Mouse (Mus musculus) neural tube, embryonic 13.5 days (tissue): ENCODE measurements around the gene A3galt2. TPM values are rescaled to one million over a fixed set of nuclear protein-coding genes. Genes with fewer than 3 reads are reported as not detected.
A peak's percentile ranks its signal among the peaks of the same experiment; 100 is the strongest.

ENCODE experiments used
- ATAC-seq: fragments of 200-750 bp; cut with Nextera tagmentation; 2 replicates; pipeline ENCODE4 v1.8.0; 2017; ENCODE audit warnings: low read depth, mild to moderate bottlenecking, moderate TSS enrichment, moderate library complexity
- H3K27ac ChIP-seq: fragments of 300-500 bp; sonication (generic); replicated peaks from 2 replicates; pipeline ENCODE4 v1.5.1; 2015; ENCODE audit warnings: moderate library complexity, mild to moderate bottlenecking, inconsistent platforms
- H3K27me3 ChIP-seq: fragments of 300-500 bp; sonication (generic); 2 replicates; pipeline ENCODE4 v1.6.1; 2015; ENCODE audit warnings: mild to moderate bottlenecking, inconsistent platforms
- H3K36me3 ChIP-seq: fragments of 300-500 bp; sonication (generic); 2 replicates; pipeline ENCODE4 v1.6.1; 2015; ENCODE audit warnings: mild to moderate bottlenecking, inconsistent platforms
- H3K4me1 ChIP-seq: fragments of 300-500 bp; sonication (generic); replicated peaks from 2 replicates; pipeline ENCODE4 v1.6.1; 2015; ENCODE audit warnings: inconsistent platforms
- H3K4me2 ChIP-seq: fragments of 300-500 bp; sonication (generic); 2 replicates; pipeline ENCODE4 v1.6.1; 2015; ENCODE audit warnings: inconsistent platforms, mild to moderate bottlenecking, moderate library complexity
- H3K4me3 ChIP-seq: fragments of 300-500 bp; sonication (generic); 2 replicates; pipeline ENCODE4 v1.5.1; 2015; ENCODE audit warnings: mild to moderate bottlenecking, inconsistent platforms
- H3K9ac ChIP-seq: fragments of 300-500 bp; sonication (generic); 2 replicates; pipeline ENCODE4 v1.6.1; 2015; ENCODE audit warnings: moderate library complexity, mild to moderate bottlenecking, inconsistent platforms
- H3K9me3 ChIP-seq: fragments of 300-500 bp; sonication (generic); 2 replicates; pipeline ENCODE4 v1.6.1; 2016; ENCODE audit warnings: inconsistent platforms
- WGBS: fragments of 180-500 bp; shearing (Covaris S2); methylation state at CpG from one replicate; pipeline ENCODE4 v1.1.7; 2015; 5-methylcytosine and 5-hydroxymethylcytosine counted together
- polyA plus RNA-seq: library from polyadenylated mRNA; unstranded; fragments of >200 nt; fragmentation: Nextera tagmentation; extraction: Ambion mirVana; gene quantifications from 2 replicates; pipeline ENCODE4 v1.2.1, GENCODE M21; 2015

A3galt2 gene
- polyA plus RNA-seq, 1 experiment from 2014 or later: 0.46 TPM

GRCm38 (mm10) chr4:128729033-128729708 lies 26.0 kb upstream of the A3galt2 start:
- peak overlapping the region; percentile 98 for H3K27ac ChIP-seq
- no peaks in the 10 kb centered on the region for H3K9me3 ChIP-seq
- H3K4me3 ChIP-seq: peak overlapping the region; percentile 98
- no peaks in the 10 kb centered on the region for H3K27me3 ChIP-seq
- WGBS: 7% methylated on average over 15 of the region's 15 CpGs
- peaks cover 14% of the 10 kb centered on the region for H3K36me3 ChIP-seq
- H3K4me1 ChIP-seq: peaks cover 84% of the 10 kb centered on the region
- H3K4me2 ChIP-seq: peak overlapping the region; percentile 99
- ATAC-seq: 0 out of 2 replicates have a peak, but pooled peaks have one; percentile 5
- peak overlapping the region; percentile 100 for H3K9ac ChIP-seq

- Histone ChIP-seq H3K9ac (peak overlapping the region; percentile 100), H3K9me3 (no peaks in the 10 kb centered on the region), H3K4me3 (peak overlapping the region; percentile 98), H3K4me1 (peaks cover 85% of the 10 kb centered on the region), H3K4me2 (peak overlapping the region; percentile 99), H3K36me3 (peaks cover 14% of the 10 kb centered on the region), H3K27me3 (no peaks in the 10 kb centered on the region), H3K27ac (peak overlapping the region; percentile 98)
- WGBS: 30% methylated on average over 5 of the region's 5 CpGs
- ATAC-seq: no peak
Observed at GRCm38 (mm10) chr4:128729709-128730037, 25.5 kb upstream of the A3galt2 start.

- 37% methylated on average over 6 of the region's 6 CpGs for WGBS
- H3K27ac ChIP-seq: peak overlapping the region; percentile 98
- ATAC-seq: no peak
Observed at GRCm38 (mm10) chr4:128730271-128730670, 24.9 kb upstream of the A3galt2 start.

GRCm38 (mm10) chr4:128732794-128733193 lies 22.4 kb upstream of the A3galt2 start:
- H3K27me3 ChIP-seq: no peaks in the 10 kb centered on the region
- 48% methylated on average over 5 of the region's 5 CpGs for WGBS
- H3K27ac ChIP-seq: no peak overlapping the region; the same call in 1 of the 2 replicates
- H3K36me3 ChIP-seq: peaks cover 19% of the 10 kb centered on the region
- H3K9me3 ChIP-seq: no peaks in the 10 kb centered on the region
- no peak overlapping the region for H3K9ac ChIP-seq
- ATAC-seq: no peak
- no peak overlapping the region for H3K4me3 ChIP-seq
- H3K4me2 ChIP-seq: peak overlapping the region; percentile 39; the same call in 1 of the 2 replicates
- H3K4me1 ChIP-seq: peaks cover 91% of the 10 kb centered on the region

More at GRCm38 (mm10) chr4:128730271-128730670, 24.9 kb upstream of the A3galt2 start:
- Histone ChIP-seq H3K36me3 (peaks cover 18% of the 10 kb centered on the region), H3K4me2 (peak overlapping the region; percentile 99), H3K4me3 (peak overlapping the region; percentile 98), H3K27me3 (no peaks in the 10 kb centered on the region), H3K4me1 (peaks cover 86% of the 10 kb centered on the region), H3K9me3 (no peaks in the 10 kb centered on the region), H3K9ac (peak overlapping the region; percentile 100)

- Histone ChIP-seq H3K36me3 (peaks cover 19% of the 10 kb centered on the region), H3K9me3 (no peaks in the 10 kb centered on the region), H3K4me1 (peaks cover 97% of the 10 kb centered on the region), H3K9ac (peak overlapping the region; percentile 62), H3K27ac (peak overlapping the region; percentile 88), H3K27me3 (no peaks in the 10 kb centered on the region), H3K4me3 (no peak overlapping the region; the same call in 1 of the 2 replicates), H3K4me2 (peak overlapping the region; percentile 39)
- 36% methylated on average over 6 of the region's 6 CpGs for WGBS
- no peak for ATAC-seq
Observed at GRCm38 (mm10) chr4:128733496-128733895, 21.7 kb upstream of the A3galt2 start.

- H3K4me3 ChIP-seq: peak overlapping the region; percentile 2
- 23% methylated on average over 5 of the region's 5 CpGs for WGBS
- no peaks in the 10 kb centered on the region for H3K9me3 ChIP-seq
- H3K27ac ChIP-seq: peak overlapping the region; percentile 88
- ATAC-seq: peak; percentile 59
- peak overlapping the region; percentile 39 for H3K4me2 ChIP-seq
- H3K36me3 ChIP-seq: peaks cover 19% of the 10 kb centered on the region
- H3K4me1 ChIP-seq: peaks cover 91% of the 10 kb centered on the region
- H3K27me3 ChIP-seq: no peaks in the 10 kb centered on the region
- peak overlapping the region; percentile 62 for H3K9ac ChIP-seq
Observed at GRCm38 (mm10) chr4:128734217-128734616, 20.9 kb upstream of the A3galt2 start.

GRCm38 (mm10) chr4:128734721-128735671 lies 20.2 kb upstream of the A3galt2 start:
- no peaks in the 10 kb centered on the region for H3K27me3 ChIP-seq
- H3K4me3 ChIP-seq: peak overlapping the region; percentile 2; the same call in 1 of the 2 replicates
- H3K9ac ChIP-seq: peak overlapping the region; percentile 62
- H3K4me1 ChIP-seq: peaks cover 84% of the 10 kb centered on the region
- no peaks in the 10 kb centered on the region for H3K9me3 ChIP-seq
- H3K36me3 ChIP-seq: peaks cover 20% of the 10 kb centered on the region
- peak overlapping the region; percentile 39 for H3K4me2 ChIP-seq
- 69% methylated on average over 18 of the region's 18 CpGs for WGBS
- no peak for ATAC-seq
- peak overlapping the region; percentile 88 for H3K27ac ChIP-seq

- H3K27ac ChIP-seq: peak overlapping the region; percentile 88
- peaks cover 12% of the 10 kb centered on the region; the same call in 1 of the 2 replicates for H3K36me3 ChIP-seq
- H3K4me3 ChIP-seq: no peak overlapping the region
- peak overlapping the region; percentile 52 for H3K9ac ChIP-seq
- H3K4me1 ChIP-seq: peaks cover 83% of the 10 kb centered on the region
- no peaks in the 10 kb centered on the region for H3K27me3 ChIP-seq
- 12% methylated on average over 6 of the region's 6 CpGs for WGBS
- H3K4me2 ChIP-seq: peak overlapping the region; percentile 39
- H3K9me3 ChIP-seq: no peaks in the 10 kb centered on the region
- ATAC-seq: peak; percentile 37; the same call in 1 of the 2 replicates
Observed at GRCm38 (mm10) chr4:128737137-128737589, 18.0 kb upstream of the A3galt2 start.

GRCm38 (mm10) chr4:128737825-128738610 lies 17.1 kb upstream of the A3galt2 start:
- Histone ChIP-seq H3K36me3 (peaks cover 12% of the 10 kb centered on the region; the same call in 1 of the 2 replicates), H3K27ac (peak overlapping the region; percentile 88), H3K4me2 (peak overlapping the region; percentile 12; the same call in 1 of the 2 replicates), H3K9me3 (no peaks in the 10 kb centered on the region), H3K4me3 (no peak overlapping the region), H3K4me1 (peaks cover 84% of the 10 kb centered on the region), H3K27me3 (no peaks in the 10 kb centered on the region), H3K9ac (peak overlapping the region; percentile 50; the same call in 1 of the 2 replicates)
- ATAC-seq: no peak
- WGBS: 63% methylated on average over 14 of the region's 14 CpGs

GRCm38 (mm10) chr4:128740878-128741277 lies 14.3 kb upstream of the A3galt2 start:
- Histone ChIP-seq H3K9me3 (no peaks in the 10 kb centered on the region), H3K27me3 (no peaks in the 10 kb centered on the region), H3K9ac (no peak overlapping the region), H3K4me3 (no peak overlapping the region), H3K4me1 (peaks cover 55% of the 10 kb centered on the region), H3K36me3 (peaks cover 31% of the 10 kb centered on the region), H3K4me2 (no peak overlapping the region), H3K27ac (no peak overlapping the region)
- WGBS: 87% methylated on average over 1 of the region's 1 CpGs
- no peak for ATAC-seq

- Histone ChIP-seq H3K4me1 (peaks cover 46% of the 10 kb centered on the region), H3K4me3 (no peak overlapping the region), H3K27me3 (no peaks in the 10 kb centered on the region), H3K9ac (no peak overlapping the region), H3K4me2 (no peak overlapping the region), H3K9me3 (no peaks in the 10 kb centered on the region), H3K36me3 (peaks cover 41% of the 10 kb centered on the region), H3K27ac (0 out of 2 replicates have a peak overlapping the region, but pooled peaks have one; percentile 28)
- WGBS: 52% methylated on average over 5 of the region's 5 CpGs
- ATAC-seq: no peak
Observed at GRCm38 (mm10) chr4:128741906-128742305, 13.3 kb upstream of the A3galt2 start.
